Mouse (Mus musculus) liver, adult 2 months (tissue): Measurements from ENCODE around the gene Dnah8.

Experiments used
- CTCF ChIP-seq: fragments of 200-500 bp; IDR thresholded peaks from 2 replicates; pipeline ENCODE4 v1.5.1; 2011; ENCODE audit warnings: low read depth, low read length, control low read depth
- POLR2A ChIP-seq: fragments of 200-500 bp; IDR thresholded peaks from 2 replicates; pipeline ENCODE4 v1.6.1; 2011; ENCODE audit warnings: low read length, control low read depth; ENCODE audit not compliant: insufficient read depth; ENCODE audit errors: extremely low read depth

- TF ChIP-seq CTCF (no peak), POLR2A (no peak)
These were observed 225.7 kb downstream of the Dnah8 start for GRCm38 (mm10) chr17:30849813-30850212.
